Mouse (Mus musculus): ENCODE results near the gene Trim69. TPM values are rescaled to one million over a fixed set of nuclear protein-coding genes. Genes with fewer than 3 reads are reported as not detected.
A peak's percentile ranks its signal among the peaks of the same experiment; 100 is the strongest.

Trim69 gene
- polyA plus RNA-seq, 1 experiment, result 0.10 TPM

GRCm38 (mm10) chr2:122132078-122132477 is 28.4 kb upstream of the Trim69 start:
- WGBS, result 88% methylated on average over 2 of the region's 2 CpGs

GRCm38 (mm10) chr2:122132618-122133017 is 27.9 kb upstream of the Trim69 start:
- no peak for TF ChIP-seq CTCF (IDR thresholded peaks at IDR 0.05; ENCODE audit: extremely low read depth, insufficient read length, insufficient replicate concordance, low read depth, low read length)
- no peak for TF ChIP-seq POLR2A (IDR thresholded peaks at IDR 0.05; ENCODE audit: low read depth, low read length)
- Histone ChIP-seq H3K4me3 (ENCODE audit: low read depth, low read length) (no peak overlapping the region), H3K4me1 (ENCODE audit: control insufficient read depth, insufficient read depth, insufficient read length, low read length) (peaks cover 7% of the 10 kb centered on the region; the same call in 1 of the 2 replicates), H3K36me3 (ENCODE audit: control insufficient read depth, insufficient read depth, low read length) (no peaks in the 10 kb centered on the region), H3K27me3 (ENCODE audit: control insufficient read depth, insufficient read depth, low read length) (no peaks in the 10 kb centered on the region), H3K27ac (ENCODE audit: insufficient read depth, low read depth, low read length) (no peak overlapping the region)
- 72% methylated on average over 2 of the region's 2 CpGs for WGBS

More at GRCm38 (mm10) chr2:122132078-122132477, 28.4 kb upstream of the Trim69 start:
- Histone ChIP-seq H3K4me3 (ENCODE audit: low read depth, low read length) (no peak overlapping the region), H3K27me3 (ENCODE audit: control insufficient read depth, insufficient read depth, low read length) (no peaks in the 10 kb centered on the region), H3K4me1 (ENCODE audit: control insufficient read depth, insufficient read depth, insufficient read length, low read length) (peaks cover 4% of the 10 kb centered on the region; the same call in 1 of the 2 replicates), H3K36me3 (ENCODE audit: control insufficient read depth, insufficient read depth, low read length) (no peaks in the 10 kb centered on the region), H3K27ac (ENCODE audit: insufficient read depth, low read depth, low read length) (no peak overlapping the region)
- TF ChIP-seq CTCF (IDR thresholded peaks at IDR 0.05; ENCODE audit: extremely low read depth, insufficient read length, insufficient replicate concordance, low read depth, low read length), result no peak
- no peak for TF ChIP-seq POLR2A (IDR thresholded peaks at IDR 0.05; ENCODE audit: low read depth, low read length)

- 27% methylated on average over 5 of the region's 5 CpGs for WGBS
- Histone ChIP-seq H3K36me3 (ENCODE audit: control insufficient read depth, insufficient read depth, low read length) (no peaks in the 10 kb centered on the region), H3K27ac (ENCODE audit: insufficient read depth, low read depth, low read length) (peak overlapping the region; percentile 91), H3K4me1 (ENCODE audit: control insufficient read depth, insufficient read depth, insufficient read length, low read length) (peaks cover 11% of the 10 kb centered on the region; the same call in 1 of the 2 replicates), H3K27me3 (ENCODE audit: control insufficient read depth, insufficient read depth, low read length) (no peaks in the 10 kb centered on the region), H3K4me3 (ENCODE audit: low read depth, low read length) (no peak overlapping the region)
- TF ChIP-seq CTCF (IDR thresholded peaks at IDR 0.05; ENCODE audit: extremely low read depth, insufficient read length, insufficient replicate concordance, low read depth, low read length), result no peak
- TF ChIP-seq POLR2A (IDR thresholded peaks at IDR 0.05; ENCODE audit: low read depth, low read length), result no peak
Measured at GRCm38 (mm10) chr2:122137839-122138465, 22.5 kb upstream of the Trim69 start.

GRCm38 (mm10) chr2:122140815-122141214 is 19.7 kb upstream of the Trim69 start:
- Histone ChIP-seq H3K4me3 (ENCODE audit: low read depth, low read length) (no peak overlapping the region), H3K27ac (ENCODE audit: insufficient read depth, low read depth, low read length) (peak overlapping the region; percentile 63), H3K36me3 (ENCODE audit: control insufficient read depth, insufficient read depth, low read length) (no peaks in the 10 kb centered on the region), H3K27me3 (ENCODE audit: control insufficient read depth, insufficient read depth, low read length) (no peaks in the 10 kb centered on the region), H3K4me1 (ENCODE audit: control insufficient read depth, insufficient read depth, insufficient read length, low read length) (peaks cover 11% of the 10 kb centered on the region; the same call in 1 of the 2 replicates)
- WGBS, result 27% methylated on average over 2 of the region's 2 CpGs
- TF ChIP-seq POLR2A (IDR thresholded peaks at IDR 0.05; ENCODE audit: low read depth, low read length) (no peak), CTCF (IDR thresholded peaks at IDR 0.05; ENCODE audit: extremely low read depth, insufficient read length, insufficient replicate concordance, low read depth, low read length) (no peak)

GRCm38 (mm10) chr2:122141332-122141967 is 19.1 kb upstream of the Trim69 start:
- no peak overlapping the region for H3K4me3 ChIP-seq (ENCODE audit: low read depth, low read length)
- no peak for TF ChIP-seq CTCF (IDR thresholded peaks at IDR 0.05; ENCODE audit: extremely low read depth, insufficient read length, insufficient replicate concordance, low read depth, low read length)
- no peak for TF ChIP-seq POLR2A (IDR thresholded peaks at IDR 0.05; ENCODE audit: low read depth, low read length)
- H3K27ac ChIP-seq (ENCODE audit: insufficient read depth, low read depth, low read length), result peak overlapping the region; percentile 63
- H3K27me3 ChIP-seq (ENCODE audit: control insufficient read depth, insufficient read depth, low read length), result no peaks in the 10 kb centered on the region
- H3K36me3 ChIP-seq (ENCODE audit: control insufficient read depth, insufficient read depth, low read length), result no peaks in the 10 kb centered on the region
- 71% methylated on average over 5 of the region's 5 CpGs for WGBS
- peaks cover 13% of the 10 kb centered on the region; the same call in 1 of the 2 replicates for H3K4me1 ChIP-seq (ENCODE audit: control insufficient read depth, insufficient read depth, insufficient read length, low read length)

GRCm38 (mm10) chr2:122143111-122143510 is 17.4 kb upstream of the Trim69 start:
- Histone ChIP-seq H3K27ac (ENCODE audit: insufficient read depth, low read depth, low read length) (no peak overlapping the region), H3K4me3 (ENCODE audit: low read depth, low read length) (no peak overlapping the region), H3K36me3 (ENCODE audit: control insufficient read depth, insufficient read depth, low read length) (no peaks in the 10 kb centered on the region), H3K27me3 (ENCODE audit: control insufficient read depth, insufficient read depth, low read length) (no peaks in the 10 kb centered on the region), H3K4me1 (ENCODE audit: control insufficient read depth, insufficient read depth, insufficient read length, low read length) (peaks cover 6% of the 10 kb centered on the region)
- no peak for TF ChIP-seq CTCF (IDR thresholded peaks at IDR 0.05; ENCODE audit: extremely low read depth, insufficient read length, insufficient replicate concordance, low read depth, low read length)
- TF ChIP-seq POLR2A (IDR thresholded peaks at IDR 0.05; ENCODE audit: low read depth, low read length), result no peak
- WGBS, result 94% methylated on average over 3 of the region's 3 CpGs

GRCm38 (mm10) chr2:122145756-122146155 is 14.7 kb upstream of the Trim69 start:
- Histone ChIP-seq H3K36me3 (ENCODE audit: control insufficient read depth, insufficient read depth, low read length) (peaks cover 14% of the 10 kb centered on the region), H3K4me3 (ENCODE audit: low read depth, low read length) (no peak overlapping the region), H3K27me3 (ENCODE audit: control insufficient read depth, insufficient read depth, low read length) (no peaks in the 10 kb centered on the region), H3K4me1 (ENCODE audit: control insufficient read depth, insufficient read depth, insufficient read length, low read length) (peaks cover 6% of the 10 kb centered on the region), H3K27ac (ENCODE audit: insufficient read depth, low read depth, low read length) (peak overlapping the region; percentile 84)
- TF ChIP-seq POLR2A (IDR thresholded peaks at IDR 0.05; ENCODE audit: low read depth, low read length) (no peak), CTCF (IDR thresholded peaks at IDR 0.05; ENCODE audit: extremely low read depth, insufficient read length, insufficient replicate concordance, low read depth, low read length) (no peak)
- 18% methylated on average over 4 of the region's 4 CpGs for WGBS
